Mouse (Mus musculus): ENCODE measurements around the gene Usp13. TPM values are rescaled to one million over a fixed set of nuclear protein-coding genes. Genes with fewer than 3 reads are reported as not detected.

The Usp13 gene
- polyA plus RNA-seq, 1 experiment: not detected

GRCm38 (mm10) chr3:32908400-32908799, 91.1 kb downstream of the Usp13 start:
- Histone ChIP-seq H3K27me3 (ENCODE audit: control insufficient read depth) (no peaks in the 10 kb centered on the region), H3K9me3 (ENCODE audit: control insufficient read depth, low read length) (peaks cover 2% of the 10 kb centered on the region), H3K4me1 (ENCODE audit: control insufficient read depth) (no peaks in the 10 kb centered on the region), H3K4me3 (replicated peaks) (no peak overlapping the region), H3K36me3 (ENCODE audit: control insufficient read depth) (no peaks in the 10 kb centered on the region)
- TF ChIP-seq GATA1 (IDR thresholded peaks at IDR 0.05; ENCODE audit: low read length) (no peak), TAL1 (IDR thresholded peaks at IDR 0.05; ENCODE audit: low read length) (no peak)

DNA sequence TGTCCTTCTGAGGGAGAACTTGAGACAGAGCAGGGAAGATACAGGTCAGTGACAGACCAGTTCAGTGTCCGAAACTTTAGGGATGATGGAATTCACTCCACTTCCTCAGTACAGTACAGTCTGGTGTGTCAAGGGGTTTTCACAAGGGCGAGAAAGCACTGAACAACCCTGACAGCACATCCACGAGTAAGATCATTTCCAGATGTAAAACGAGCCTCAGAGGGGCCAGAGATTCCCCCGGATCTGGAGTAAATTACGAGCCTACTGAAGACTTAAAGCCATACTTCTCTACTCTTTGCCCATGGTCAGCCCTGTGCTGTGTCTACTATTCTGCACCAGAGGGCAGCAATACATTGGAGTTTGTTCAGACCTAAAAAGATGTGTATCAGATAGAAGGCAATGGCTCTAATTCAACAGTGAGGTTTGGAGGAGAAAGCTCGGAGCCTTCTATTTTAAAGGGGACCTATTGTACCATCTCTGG, 92.8 kb downstream of the Usp13 start:
- H3K4me1 ChIP-seq (ENCODE audit: control insufficient read depth): no peaks in the 10 kb centered on the region
- H3K27me3 ChIP-seq (ENCODE audit: control insufficient read depth): no peaks in the 10 kb centered on the region
- peaks cover 6% of the 10 kb centered on the region for H3K9me3 ChIP-seq (ENCODE audit: control insufficient read depth, low read length)
- TF ChIP-seq TAL1 (IDR thresholded peaks at IDR 0.05; ENCODE audit: low read length) (no peak), GATA1 (IDR thresholded peaks at IDR 0.05; ENCODE audit: low read length) (no peak)
- no peaks in the 10 kb centered on the region for H3K36me3 ChIP-seq (ENCODE audit: control insufficient read depth)
- H3K4me3 ChIP-seq (replicated peaks): no peak overlapping the region

GRCm38 (mm10) chr3:32924168-32924567, 106.8 kb downstream of the Usp13 start:
- Histone ChIP-seq H3K27me3 (ENCODE audit: control insufficient read depth) (no peaks in the 10 kb centered on the region), H3K4me3 (replicated peaks) (no peak overlapping the region), H3K36me3 (ENCODE audit: control insufficient read depth) (no peaks in the 10 kb centered on the region), H3K9me3 (ENCODE audit: control insufficient read depth, low read length) (peaks cover 5% of the 10 kb centered on the region; the same call in 1 of the 2 replicates), H3K4me1 (ENCODE audit: control insufficient read depth) (no peaks in the 10 kb centered on the region)
- TF ChIP-seq GATA1 (IDR thresholded peaks at IDR 0.05; ENCODE audit: low read length) (no peak), TAL1 (IDR thresholded peaks at IDR 0.05; ENCODE audit: low read length) (no peak)

GRCm38 (mm10) chr3:32939802-32940501, 122.6 kb downstream of the Usp13 start:
- H3K9me3 ChIP-seq (ENCODE audit: control insufficient read depth, low read length): no peaks in the 10 kb centered on the region
- H3K27me3 ChIP-seq (ENCODE audit: control insufficient read depth): no peaks in the 10 kb centered on the region
- no peaks in the 10 kb centered on the region for H3K4me1 ChIP-seq (ENCODE audit: control insufficient read depth)
- TF ChIP-seq TAL1 (IDR thresholded peaks at IDR 0.05; ENCODE audit: low read length): no peak
- no peaks in the 10 kb centered on the region for H3K36me3 ChIP-seq (ENCODE audit: control insufficient read depth)
- H3K4me3 ChIP-seq (replicated peaks): no peak overlapping the region

GRCm38 (mm10) chr3:32947486-32947885, 130.1 kb downstream of the Usp13 start:
- Histone ChIP-seq H3K36me3 (ENCODE audit: control insufficient read depth) (no peaks in the 10 kb centered on the region), H3K9me3 (ENCODE audit: control insufficient read depth, low read length) (no peaks in the 10 kb centered on the region), H3K4me3 (replicated peaks) (no peak overlapping the region), H3K4me1 (ENCODE audit: control insufficient read depth) (no peaks in the 10 kb centered on the region), H3K27me3 (ENCODE audit: control insufficient read depth) (no peaks in the 10 kb centered on the region)
- TF ChIP-seq TAL1 (IDR thresholded peaks at IDR 0.05; ENCODE audit: low read length) (no peak), GATA1 (IDR thresholded peaks at IDR 0.05; ENCODE audit: low read length) (no peak)

GRCm38 (mm10) chr3:32951382-32951781, 134.0 kb downstream of the Usp13 start:
- Histone ChIP-seq H3K4me1 (ENCODE audit: control insufficient read depth) (no peaks in the 10 kb centered on the region), H3K9me3 (ENCODE audit: control insufficient read depth, low read length) (no peaks in the 10 kb centered on the region), H3K27me3 (ENCODE audit: control insufficient read depth) (no peaks in the 10 kb centered on the region), H3K36me3 (ENCODE audit: control insufficient read depth) (no peaks in the 10 kb centered on the region), H3K4me3 (replicated peaks) (no peak overlapping the region)
- no peak for TF ChIP-seq TAL1 (IDR thresholded peaks at IDR 0.05; ENCODE audit: low read length)
- TF ChIP-seq GATA1 (IDR thresholded peaks at IDR 0.05; ENCODE audit: low read length): no peak

GRCm38 (mm10) chr3:32961494-32961893, 144.1 kb downstream of the Usp13 start:
- H3K9me3 ChIP-seq (ENCODE audit: control insufficient read depth, low read length): no peaks in the 10 kb centered on the region
- TF ChIP-seq TAL1 (IDR thresholded peaks at IDR 0.05; ENCODE audit: low read length) (no peak), GATA1 (IDR thresholded peaks at IDR 0.05; ENCODE audit: low read length) (no peak)
- H3K27me3 ChIP-seq (ENCODE audit: control insufficient read depth): no peaks in the 10 kb centered on the region

GRCm38 (mm10) chr3:32965528-32965927, 148.2 kb downstream of the Usp13 start:
- no peak for TF ChIP-seq GATA1 (IDR thresholded peaks at IDR 0.05; ENCODE audit: low read length)
- no peak for TF ChIP-seq TAL1 (IDR thresholded peaks at IDR 0.05; ENCODE audit: low read length)
- Histone ChIP-seq H3K4me1 (ENCODE audit: control insufficient read depth) (no peaks in the 10 kb centered on the region), H3K27me3 (ENCODE audit: control insufficient read depth) (no peaks in the 10 kb centered on the region), H3K4me3 (replicated peaks) (no peak overlapping the region), H3K9me3 (ENCODE audit: control insufficient read depth, low read length) (no peaks in the 10 kb centered on the region), H3K36me3 (ENCODE audit: control insufficient read depth) (no peaks in the 10 kb centered on the region)

More at GRCm38 (mm10) chr3:32961494-32961893, 144.1 kb downstream of the Usp13 start:
- Histone ChIP-seq H3K36me3 (ENCODE audit: control insufficient read depth) (no peaks in the 10 kb centered on the region), H3K4me3 (replicated peaks) (no peak overlapping the region), H3K4me1 (ENCODE audit: control insufficient read depth) (no peaks in the 10 kb centered on the region)

DNA sequence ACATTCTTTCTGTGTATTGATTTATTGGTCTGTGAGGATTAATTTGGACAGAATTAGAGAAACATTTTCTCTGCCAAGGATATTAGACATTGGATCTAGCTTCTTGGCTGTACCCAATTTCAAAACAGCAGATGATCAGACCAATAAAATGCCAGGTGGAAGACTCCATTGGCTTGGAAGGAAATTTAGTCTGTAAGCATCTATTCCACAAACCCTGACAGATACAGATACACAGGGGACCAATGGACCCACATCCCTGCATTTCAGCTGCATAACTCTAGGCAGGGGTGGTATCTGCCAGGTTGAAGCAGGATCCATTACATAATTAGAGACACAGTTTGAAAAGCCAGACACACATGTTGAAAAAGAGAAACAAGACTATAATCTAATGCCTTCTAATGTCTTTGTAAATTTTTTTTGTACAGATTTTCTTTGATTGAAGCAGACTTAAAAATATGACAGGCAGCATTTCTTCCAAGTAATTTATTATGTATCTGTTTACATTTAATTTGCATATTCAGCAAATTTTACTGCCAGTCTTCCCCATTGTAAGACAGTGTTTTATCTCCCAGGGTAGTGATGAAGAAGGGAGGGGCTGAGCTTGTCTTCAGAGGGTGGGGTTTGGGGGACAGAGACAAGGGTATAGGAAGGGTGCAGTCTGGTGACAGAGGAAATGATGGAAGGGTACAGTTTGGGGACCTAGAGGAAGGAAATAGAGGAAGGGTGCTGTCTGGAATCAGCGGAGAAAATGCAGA, 151.5 kb downstream of the Usp13 start:
- Histone ChIP-seq H3K4me3 (replicated peaks) (no peak overlapping the region), H3K4me1 (ENCODE audit: control insufficient read depth) (no peaks in the 10 kb centered on the region), H3K27me3 (ENCODE audit: control insufficient read depth) (no peaks in the 10 kb centered on the region), H3K36me3 (ENCODE audit: control insufficient read depth) (no peaks in the 10 kb centered on the region), H3K9me3 (ENCODE audit: control insufficient read depth, low read length) (peaks cover 2% of the 10 kb centered on the region; the same call in 1 of the 2 replicates)
- no peak for TF ChIP-seq GATA1 (IDR thresholded peaks at IDR 0.05; ENCODE audit: low read length)
- TF ChIP-seq TAL1 (IDR thresholded peaks at IDR 0.05; ENCODE audit: low read length): no peak

Data from erythroblast, embryonic 14.5 days (primary cell).